Mouse (Mus musculus) embryonic stem cell, embryonic (primary cell): ENCODE data around the gene Narfl.

ENCODE experiments used
- CTCF ChIA-PET, 4 experiments: fragments of 300-600 bp in 2 of 4; fragments of 350-600 bp in 2 of 4; sonication (Branson Sonifier 250); formaldehyde crosslinking; loops; one replicate each; lab custom pipeline; 2022; ENCODE audit warnings: inconsistent platforms in 2 of 4; lab: Charles Lee
- POLR2A ChIA-PET, 4 experiments: fragments of 300-600 bp in 2 of 4; fragments of 350-600 bp in 2 of 4; sonication (Branson Sonifier 250); formaldehyde crosslinking; loops; one replicate each; lab custom pipeline; 2022; ENCODE audit warnings: antibody characterized with exemption in 4 of 4, inconsistent platforms in 1 of 4; lab: Charles Lee

Gene Narfl

GRCm38 (mm10) chr17:25754241-25754640 is 19.3 kb upstream of the Narfl start, which contains the start of gene Msln:
TSS of gene Msln (minus strand) at chr17:25754378.
- ChIA-PET CTCF (interaction anchor here in 3 of 4 experiments (0.8 to 2.6 kb wide), 8 partner anchors 10 to 47 kb away, joined by 3 to 8 read pairs (median 5); partner anchors contain the start of gene Narfl (in 2 of the 3)), POLR2A (interaction anchor here in 3 of 4 experiments (0.8 to 11.8 kb wide), 21 partner anchors 9 to 79 kb away, joined by 3 to 137 read pairs (median 4); partner anchors contain the start of genes Chtf18 (in 3 of the 3), Rpusd1 (in 3 of the 3), Metrn (in 2 of the 3) and Haghl (in 1 of the 3))

DNA sequence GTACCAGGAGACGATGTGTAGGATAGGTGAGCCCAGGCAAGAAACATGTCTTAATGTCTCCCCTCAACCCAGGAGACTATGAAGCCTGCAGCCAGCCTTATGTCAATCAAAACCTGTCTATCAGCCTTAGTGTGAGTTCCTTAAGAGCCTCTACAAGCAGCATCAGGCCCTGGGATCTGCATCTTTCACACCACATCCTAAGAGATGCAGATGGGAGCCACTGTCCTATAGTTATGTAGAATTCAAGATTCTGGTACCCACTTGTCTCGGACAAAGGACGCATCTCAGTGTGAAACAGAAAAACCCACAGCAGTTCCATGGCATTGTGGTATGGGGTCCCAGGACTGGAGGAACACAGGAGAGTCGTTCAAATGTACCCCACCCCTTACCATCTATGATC is 18.5 kb upstream of the Narfl start:
- POLR2A ChIA-PET: interaction anchor here in 3 of 4 experiments (0.8 to 11.8 kb wide), 14 partner anchors 10 to 114 kb away, joined by 3 to 137 read pairs (median 12); partner anchors contain the start of genes Chtf18 (in 3 of the 3), Rpusd1 (in 3 of the 3), Stub1 (in 2 of the 3) and Mcrip2 (in 1 of the 3)
- CTCF ChIA-PET: interaction anchor here in 1 of 4 experiments (0.6 to 1.0 kb wide), 2 partner anchors 19 to 254 kb away, joined by 3 read pairs; partner anchors contain the start of gene Narfl

GRCm38 (mm10) chr17:25755627-25756377 is 17.8 kb upstream of the Narfl start:
- POLR2A ChIA-PET: interaction anchor here (0.6 to 11.8 kb wide), 37 partner anchors 8 to 1155 kb away, joined by 3 to 137 read pairs (median 6); partner anchors contain the start of genes Chtf18 (in 3 of the 4), Narfl (in 3 of the 4), Rpusd1 (in 3 of the 4) and Mcrip2 (in 2 of the 4)

DNA sequence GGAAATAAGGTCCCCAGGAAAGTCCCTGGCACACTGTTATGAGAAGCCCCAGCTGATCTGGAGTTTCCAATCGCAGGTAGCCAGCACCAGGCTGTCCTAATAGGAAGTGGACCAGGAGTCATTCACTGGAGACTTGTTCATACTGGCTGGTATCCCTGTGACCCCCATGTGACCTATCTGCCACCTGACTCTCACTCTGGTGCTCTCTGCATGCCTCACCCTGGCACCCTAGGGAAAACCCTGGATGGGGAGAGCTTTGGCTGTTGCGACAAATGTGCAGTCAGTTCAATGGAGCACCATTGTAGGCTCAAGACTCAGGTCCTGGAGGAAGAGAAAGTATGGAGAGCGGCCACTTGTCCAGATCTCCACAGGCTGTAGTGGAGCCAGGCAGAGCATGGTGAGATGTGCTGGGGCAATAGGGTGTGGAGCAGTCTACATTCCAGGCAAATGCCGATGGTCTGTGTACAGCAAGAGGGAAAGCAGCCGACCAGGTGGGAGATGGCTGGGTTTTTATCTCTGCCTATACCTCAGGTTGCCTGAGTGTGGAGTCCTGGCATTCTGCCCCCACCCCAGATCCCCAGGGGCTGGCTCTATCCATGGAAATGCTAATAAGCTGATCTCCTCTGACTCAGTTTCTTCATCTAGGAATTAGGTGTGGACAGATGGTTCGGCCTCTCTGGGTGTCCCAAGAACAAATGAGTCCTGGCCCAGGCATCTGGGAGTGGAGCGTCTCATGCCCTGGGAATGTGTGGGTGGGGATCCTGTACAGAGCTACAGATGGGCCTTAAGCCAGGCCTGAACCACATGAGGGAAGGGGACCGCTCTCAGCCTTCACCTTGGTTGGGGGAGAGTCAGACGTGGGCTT is 17.0 kb upstream of the Narfl start:
- ChIA-PET CTCF (interaction anchor here (0.7 to 2.1 kb wide), 11 partner anchors 17 to 1032 kb away, joined by 3 to 7 read pairs (median 4); partner anchors contain the start of genes Narfl (in 3 of the 4), Chtf18 (in 1 of the 4), Ndufb10 (in 1 of the 4) and Rpusd1 (in 1 of the 4)), POLR2A (interaction anchor here (0.6 to 11.8 kb wide), 72 partner anchors 9 to 1800 kb away, joined by 3 to 137 read pairs (median 4); partner anchors contain the start of genes Chtf18 (in 3 of the 4), Narfl (in 3 of the 4), Rpusd1 (in 3 of the 4) and Haghl (in 2 of the 4))

More at GRCm38 (mm10) chr17:25755627-25756377, 17.8 kb upstream of the Narfl start:
- CTCF ChIA-PET: interaction anchor here in 3 of 4 experiments (0.6 to 2.1 kb wide), 3 partner anchors 24 to 253 kb away, joined by 3 to 7 read pairs (median 3); no protein-coding TSS in a partner anchor

- CTCF ChIA-PET: interaction anchor here in 2 of 4 experiments (0.9 to 1.4 kb wide), 2 partner anchors 34 to 190 kb away, joined by 3 to 5 read pairs; no protein-coding TSS in a partner anchor
Observed at GRCm38 (mm10) chr17:25757691-25758090, 15.9 kb upstream of the Narfl start.

GRCm38 (mm10) chr17:25760148-25760547 is 13.4 kb upstream of the Narfl start:
- CTCF ChIA-PET: interaction anchor here in 2 of 4 experiments (0.9 to 2.2 kb wide), 5 partner anchors 10 to 28 kb away, joined by 3 to 9 read pairs (median 3); partner anchors contain the start of gene Narfl (in 1 of the 2)
- POLR2A ChIA-PET: interaction anchor here in 3 of 4 experiments (0.7 to 11.8 kb wide), 16 partner anchors 9 to 72 kb away, joined by 3 to 137 read pairs (median 4); partner anchors contain the start of genes Chtf18 (in 2 of the 3), Narfl (in 2 of the 3), Rpusd1 (in 2 of the 3) and Fam173a (in 1 of the 3)

More at GRCm38 (mm10) chr17:25757691-25758090, 15.9 kb upstream of the Narfl start:
- POLR2A ChIA-PET: interaction anchor here (0.6 to 11.8 kb wide), 33 partner anchors 8 to 1798 kb away, joined by 3 to 137 read pairs (median 6); partner anchors contain the start of genes Chtf18 (in 3 of the 4), Rpusd1 (in 3 of the 4), Narfl (in 2 of the 4) and Haghl (in 1 of the 4)

GRCm38 (mm10) chr17:25761561-25761970 is 12.0 kb upstream of the Narfl start:
- ChIA-PET POLR2A (interaction anchor here in 3 of 4 experiments (0.5 to 11.8 kb wide), 9 partner anchors 8 to 112 kb away, joined by 3 to 137 read pairs (median 5); partner anchors contain the start of genes Chtf18 (in 2 of the 3), Rpusd1 (in 2 of the 3) and Stub1 (in 1 of the 3)), CTCF (interaction anchor here in 2 of 4 experiments (0.6 to 1.4 kb wide), 4 partner anchors 12 to 475 kb away, joined by 3 to 7 read pairs (median 4); partner anchors contain the start of genes Narfl (in 2 of the 2), Chtf18 (in 1 of the 2) and Rpusd1 (in 1 of the 2))

DNA sequence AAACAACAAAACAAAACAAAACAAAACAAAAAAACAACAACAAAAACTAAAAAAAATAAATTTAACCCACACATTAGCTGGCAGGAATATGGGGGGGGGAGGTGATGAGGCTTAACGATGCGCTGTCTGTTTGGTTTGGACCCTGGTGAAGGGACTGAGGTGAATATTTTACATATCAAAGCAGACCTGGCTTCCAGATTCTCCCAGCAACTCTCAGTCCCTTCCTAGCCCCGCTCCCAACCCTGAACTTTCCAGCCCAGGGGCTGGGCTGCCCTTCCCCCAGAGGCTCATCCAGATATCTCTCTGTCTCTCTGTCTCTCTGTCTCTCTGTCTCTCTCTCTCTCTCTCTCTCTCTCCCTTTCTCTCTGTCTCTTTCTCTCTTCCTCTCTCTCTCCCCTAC is 11.0 kb upstream of the Narfl start:
- ChIA-PET POLR2A (interaction anchor here in 3 of 4 experiments (0.5 to 11.8 kb wide), 11 partner anchors 9 to 474 kb away, joined by 3 to 137 read pairs (median 4); partner anchors contain the start of genes Chtf18 (in 2 of the 3), Rpusd1 (in 2 of the 3), Metrn (in 1 of the 3) and Msln (in 1 of the 3)), CTCF (interaction anchor here (0.6 to 1.6 kb wide), 5 partner anchors 11 to 746 kb away, joined by 3 to 7 read pairs (median 4); partner anchors contain the start of gene Narfl (in 1 of the 4))

GRCm38 (mm10) chr17:25765886-25766285 is 7.7 kb upstream of the Narfl start:
- CTCF ChIA-PET: interaction anchor here in 1 of 4 experiments (2.5 kb wide), 1 partner anchor 34 kb away, joined by 6 read pairs; no protein-coding TSS in a partner anchor
- POLR2A ChIA-PET: interaction anchor here (0.6 to 5.6 kb wide), 9 partner anchors 8 to 837 kb away, joined by 3 to 49 read pairs (median 4); partner anchors contain the start of gene Stub1 (in 1 of the 4)

GRCm38 (mm10) chr17:25769331-25769730 is 4.2 kb upstream of the Narfl start:
- ChIA-PET POLR2A (interaction anchor here in 3 of 4 experiments (0.6 to 5.6 kb wide), 18 partner anchors 8 to 908 kb away, joined by 3 to 49 read pairs (median 4); partner anchors contain the start of genes Chtf18 (in 1 of the 3), Haghl (in 1 of the 3), Msln (in 1 of the 3) and Rpusd1 (in 1 of the 3)), CTCF (interaction anchor here in 1 of 4 experiments (1.2 kb wide), 1 partner anchor 10 kb away, joined by 3 read pairs; no protein-coding TSS in a partner anchor)

DNA sequence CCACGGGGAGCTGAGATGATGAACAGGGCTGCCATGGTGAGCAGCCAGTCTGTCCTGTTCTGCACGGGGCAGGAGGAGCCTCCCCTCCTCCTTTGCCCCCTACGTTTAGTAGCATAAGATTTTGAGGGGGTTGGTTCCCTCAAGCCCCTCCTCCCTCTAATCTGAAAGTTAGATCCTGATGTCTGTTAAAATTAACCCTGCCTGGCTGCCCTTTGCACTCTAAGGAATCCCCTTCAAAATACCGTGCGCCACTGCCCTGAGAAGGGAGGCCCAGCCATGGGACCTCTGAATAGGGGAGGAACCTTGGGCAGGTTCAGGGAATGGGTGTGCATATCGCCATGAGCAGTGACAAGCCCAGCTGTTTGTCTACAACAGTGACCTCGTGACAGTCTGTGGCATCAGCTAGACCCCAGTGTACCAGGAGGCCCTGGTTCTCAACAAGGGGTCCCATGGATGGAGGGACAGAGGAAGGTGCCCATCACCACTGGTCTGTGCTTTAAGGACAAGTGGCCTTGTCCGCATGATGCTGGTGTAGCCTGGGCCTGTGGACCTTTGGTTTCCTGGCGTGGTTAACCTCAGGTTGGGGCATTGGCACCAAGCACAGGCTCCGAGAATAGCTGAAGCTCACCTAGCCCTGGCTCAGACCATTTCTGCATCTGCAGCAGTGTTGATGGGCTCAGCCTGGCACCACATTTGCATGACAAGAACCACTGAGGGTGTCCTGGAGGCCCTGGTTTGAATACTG is 1.9 kb downstream of the Narfl start:
- POLR2A ChIA-PET: interaction anchor here in 2 of 4 experiments (0.6 to 4.1 kb wide), 7 partner anchors 10 to 889 kb away, joined by 4 to 31 read pairs (median 13); partner anchors contain the start of genes Chtf18 (in 2 of the 2), Rpusd1 (in 2 of the 2), Haghl (in 1 of the 2) and Spsb3 (in 1 of the 2)
- CTCF ChIA-PET: interaction anchor here in 2 of 4 experiments (1.2 to 2.7 kb wide), 2 partner anchors 26 kb away, joined by 4 to 10 read pairs; no protein-coding TSS in a partner anchor

DNA sequence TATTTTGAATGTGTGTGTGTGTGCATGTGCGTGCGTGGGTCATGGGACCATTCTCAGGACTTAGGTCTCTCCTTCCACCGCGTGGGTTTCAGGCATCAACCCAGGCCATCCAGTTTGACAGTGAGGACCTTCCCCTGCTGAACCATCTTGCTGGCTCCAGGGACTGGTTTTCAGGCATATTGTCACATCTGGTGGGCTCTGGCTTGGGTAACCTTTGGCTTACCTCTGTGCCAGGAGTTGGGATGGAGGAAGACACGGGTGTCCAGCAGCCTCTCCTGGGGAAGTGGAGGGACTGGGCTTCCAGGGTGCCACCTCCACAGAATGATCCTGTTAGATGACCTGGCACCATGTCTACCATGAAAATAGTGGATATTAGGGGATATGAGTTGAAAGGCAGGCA is 4.4 kb downstream of the Narfl start:
- ChIA-PET CTCF (interaction anchor here in 1 of 4 experiments (1.1 kb wide), 1 partner anchor 54 kb away, joined by 4 read pairs; no protein-coding TSS in a partner anchor), POLR2A (interaction anchor here in 2 of 4 experiments (1.0 to 1.9 kb wide), 6 partner anchors 7 to 54 kb away, joined by 3 to 5 read pairs (median 4); partner anchors contain the start of genes Chtf18 (in 1 of the 2) and Haghl (in 1 of the 2))

DNA sequence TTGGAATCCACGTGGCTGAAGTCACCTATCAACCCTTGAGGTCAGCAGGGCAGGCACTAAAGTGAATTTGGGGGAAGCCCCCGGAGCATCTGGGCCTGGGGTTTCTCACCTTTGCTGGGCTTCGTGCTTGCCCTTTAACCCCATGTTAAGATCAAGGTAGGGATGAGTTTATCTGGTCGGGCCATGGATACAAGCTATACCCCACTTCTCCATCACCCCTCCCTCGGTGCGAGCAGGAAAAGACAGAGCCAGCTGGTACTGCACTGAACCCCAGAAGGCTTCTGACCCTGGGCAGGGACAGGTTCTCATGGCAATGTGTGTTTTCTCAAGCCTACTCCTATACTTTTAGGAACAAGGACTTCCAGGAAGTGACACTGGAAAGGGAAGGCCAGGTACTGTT is 7.8 kb downstream of the Narfl start:
- ChIA-PET POLR2A (interaction anchor here in 3 of 4 experiments (0.6 to 3.1 kb wide), 21 partner anchors 8 to 65 kb away, joined by 3 to 14 read pairs (median 4); partner anchors contain the start of genes Chtf18 (in 2 of the 3), Fam173a (in 2 of the 3), Metrn (in 2 of the 3) and Narfl (in 2 of the 3)), CTCF (interaction anchor here in 2 of 4 experiments (0.6 to 1.9 kb wide), 6 partner anchors 8 to 58 kb away, joined by 3 to 7 read pairs (median 3); partner anchors contain the start of genes Narfl (in 2 of the 2), Chtf18 (in 1 of the 2) and Rpusd1 (in 1 of the 2))

DNA sequence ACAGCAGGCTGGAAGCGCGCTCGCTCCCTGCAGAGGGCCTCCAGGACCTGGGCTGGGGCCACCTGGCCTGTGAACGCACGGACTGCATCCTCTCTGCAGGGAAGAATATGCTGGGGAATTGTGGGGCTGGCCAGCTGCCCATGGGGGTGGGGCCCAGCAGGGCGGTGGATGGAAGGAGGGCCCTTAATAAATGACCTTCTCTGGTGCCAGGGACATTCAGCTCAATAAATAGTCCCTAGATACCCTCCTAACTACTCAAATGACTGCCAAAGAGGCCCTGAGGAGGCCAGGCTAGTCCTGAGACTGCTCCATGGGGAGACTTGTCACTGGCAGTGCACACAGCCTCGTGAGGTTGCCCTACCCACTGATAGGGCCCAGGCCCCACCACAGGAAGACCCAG is 9.5 kb downstream of the Narfl start:
- POLR2A ChIA-PET: interaction anchor here in 3 of 4 experiments (1.1 to 3.1 kb wide), 9 partner anchors 9 to 67 kb away, joined by 3 to 14 read pairs (median 5); partner anchors contain the start of genes Narfl (in 2 of the 3), Chtf18 (in 1 of the 3), Gng13 (in 1 of the 3) and Rpusd1 (in 1 of the 3)
- CTCF ChIA-PET: interaction anchor here in 1 of 4 experiments (1.1 kb wide), 1 partner anchor 19 kb away, joined by 4 read pairs; no protein-coding TSS in a partner anchor
